Mouse (Mus musculus) C2C12 (cell line): Measurements from ENCODE around the gene Luzp1.
A peak's percentile ranks its signal among the peaks of the same experiment; 100 is the strongest.

Source experiments
- CTCF ChIP-seq: IDR thresholded peaks from one replicate; pipeline ENCODE4 v1.5.1; 2011; ENCODE audit not compliant: control insufficient read depth, insufficient read depth, insufficient read length
- MAX ChIP-seq: IDR thresholded peaks from one replicate; pipeline ENCODE4 v1.6.1; 2011; ENCODE audit warnings: mild to moderate bottlenecking, control low read depth
- MYOD1 ChIP-seq: IDR thresholded peaks from one replicate; pipeline ENCODE4 v1.6.1; 2011; ENCODE audit warnings: low read depth; ENCODE audit not compliant: control insufficient read depth, insufficient read length
- MYOG ChIP-seq: IDR thresholded peaks from one replicate; pipeline ENCODE4 v1.6.1; 2011; ENCODE audit not compliant: control insufficient read depth, insufficient read length; ENCODE audit errors: extremely low read depth

GRCm38 (mm10) chr4:136441354-136442043 lies 28.1 kb upstream of the Luzp1 start:
- no peak for TF ChIP-seq CTCF
- no peak for TF ChIP-seq MYOG
- peak; percentile 10 for TF ChIP-seq MAX
- peak; percentile 48 for TF ChIP-seq MYOD1
